Mouse (Mus musculus) liver, postnatal 0 days (tissue): Measurements from ENCODE around the gene Plpp7. TPM values are rescaled to one million over a fixed set of nuclear protein-coding genes. Genes with fewer than 3 reads are reported as not detected.

Experiments used
- ATAC-seq: fragments of 200-750 bp; cut with Nextera tagmentation; 2 replicates; pipeline ENCODE4 v1.8.0; 2017; ENCODE audit warnings: mild to moderate bottlenecking, moderate library complexity
- DNase-seq: peaks from one replicate; pipeline ENCODE4 v3.0.0-alpha.2; 2016
- H3K27ac ChIP-seq: fragments of 300-500 bp; sonication (generic); 2 replicates; pipeline ENCODE4 v1.5.1; 2014; ENCODE audit warnings: antibody characterized with exemption, moderate library complexity, mild to moderate bottlenecking, low read depth
- H3K27me3 ChIP-seq: fragments of 300-500 bp; sonication (generic); 2 replicates; pipeline ENCODE4 v1.6.1; 2014; ENCODE audit warnings: low read length, control low read depth, mixed read lengths; ENCODE audit not compliant: insufficient read depth
- H3K36me3 ChIP-seq: fragments of 300-500 bp; sonication (generic); replicated peaks from 2 replicates; pipeline ENCODE4 v1.6.1; 2014; ENCODE audit warnings: mild to moderate bottlenecking, control low read depth, low read length, moderate library complexity, mixed read lengths; ENCODE audit not compliant: insufficient read depth
- H3K4me1 ChIP-seq: fragments of 300-500 bp; sonication (generic); 2 replicates; pipeline ENCODE4 v1.6.1; 2014; ENCODE audit warnings: antibody characterized with exemption, mild to moderate bottlenecking, control low read depth; ENCODE audit not compliant: insufficient read depth
- H3K4me2 ChIP-seq: fragments of 300-500 bp; sonication (generic); 2 replicates; pipeline ENCODE4 v1.6.1; 2014; ENCODE audit warnings: low read depth, mild to moderate bottlenecking, low read length, moderate library complexity, mixed read lengths
- H3K4me3 ChIP-seq: fragments of 300-500 bp; sonication (generic); 2 replicates; pipeline ENCODE4 v1.5.1; 2014; ENCODE audit warnings: low read depth, low read length
- H3K9ac ChIP-seq: fragments of 300-500 bp; sonication (generic); replicated peaks from 2 replicates; pipeline ENCODE4 v1.6.1; 2014; ENCODE audit warnings: mild to moderate bottlenecking, moderate library complexity
- H3K9me3 ChIP-seq: fragments of 300-500 bp; sonication (generic); 2 replicates; pipeline ENCODE4 v1.6.1; 2016; ENCODE audit warnings: mild to moderate bottlenecking, control low read depth, low read length, mixed read lengths
- CTCF ChIP-seq: sonication (generic); IDR thresholded peaks from 2 replicates; pipeline ENCODE4 v1.5.1; 2016; ENCODE audit warnings: antibody characterized with exemption, low read depth
- EP300 ChIP-seq: IDR thresholded peaks from 2 replicates; pipeline ENCODE4 v1.6.1; 2016; ENCODE audit warnings: antibody characterized with exemption, low read depth, mild to moderate bottlenecking
- WGBS: fragments of 180-500 bp; shearing (Covaris S2); extraction: QIAGEN DNeasy Blood & Tissue Kit; methylation state at CpG from one replicate; pipeline ENCODE4 v1.1.7; 2014; ENCODE audit not compliant: insufficient replicate concordance; 5-methylcytosine and 5-hydroxymethylcytosine counted together
- polyA plus RNA-seq: library from polyadenylated mRNA; unstranded; fragments of >200 nt; fragmentation: Nextera tagmentation; extraction: Ambion mirVana; gene quantifications from 2 replicates; pipeline ENCODE4 v1.2.1, GENCODE M21; 2015

Gene Plpp7
- polyA plus RNA-seq, 1 experiment from 2014 or later, result 1.7 TPM

- no peak for ATAC-seq
- no peak for DNase-seq
- H3K27ac ChIP-seq, result no peak overlapping the region
- no peak overlapping the region for H3K9ac ChIP-seq
- no peaks in the 10 kb centered on the region for H3K27me3 ChIP-seq
- 66% methylated on average over 5 of the region's 5 CpGs for WGBS
- H3K4me3 ChIP-seq, result no peak overlapping the region
- H3K4me1 ChIP-seq, result peaks cover 2% of the 10 kb centered on the region; the same call in 1 of the 2 replicates
- H3K9me3 ChIP-seq, result no peaks in the 10 kb centered on the region
- H3K4me2 ChIP-seq, result no peak overlapping the region
- 0 out of 2 replicates have a peak, but pooled peaks cover 3% of the 10 kb centered on the region for H3K36me3 ChIP-seq
- TF ChIP-seq EP300 (no peak), CTCF (no peak)
These were observed 7.6 kb downstream of the Plpp7 start for GRCm38 (mm10) chr2:32102944-32103343.

GRCm38 (mm10) chr2:32103557-32103956, 8.2 kb downstream of the Plpp7 start:
- no peaks in the 10 kb centered on the region for H3K9me3 ChIP-seq
- no peaks in the 10 kb centered on the region for H3K27me3 ChIP-seq
- 74% methylated on average over 7 of the region's 7 CpGs for WGBS
- no peak overlapping the region for H3K27ac ChIP-seq
- H3K4me1 ChIP-seq, result peaks cover 2% of the 10 kb centered on the region; the same call in 1 of the 2 replicates
- no peak for DNase-seq
- ATAC-seq, result no peak
- TF ChIP-seq CTCF (no peak), EP300 (no peak)
- no peak overlapping the region for H3K9ac ChIP-seq
- H3K36me3 ChIP-seq, result 0 out of 2 replicates have a peak, but pooled peaks cover 3% of the 10 kb centered on the region
- no peak overlapping the region for H3K4me3 ChIP-seq
- H3K4me2 ChIP-seq, result no peak overlapping the region

GRCm38 (mm10) chr2:32104122-32104521, 8.8 kb downstream of the Plpp7 start:
- H3K27ac ChIP-seq, result no peak overlapping the region
- no peak overlapping the region for H3K9ac ChIP-seq
- no peaks in the 10 kb centered on the region for H3K27me3 ChIP-seq
- 75% methylated on average over 7 of the region's 7 CpGs for whole genome bisulfite sequencing
- no peaks in the 10 kb centered on the region for H3K9me3 ChIP-seq
- DNase-seq (no peak), ATAC-seq (no peak)
- peaks cover 2% of the 10 kb centered on the region; the same call in 1 of the 2 replicates for H3K4me1 ChIP-seq
- TF ChIP-seq CTCF (no peak), EP300 (no peak)
- no peak overlapping the region for H3K4me2 ChIP-seq
- 0 out of 2 replicates have a peak, but pooled peaks cover 3% of the 10 kb centered on the region for H3K36me3 ChIP-seq
- no peak overlapping the region for H3K4me3 ChIP-seq

GRCm38 (mm10) chr2:32105117-32105913, 10.0 kb downstream of the Plpp7 start:
- Histone ChIP-seq H3K4me1 (peaks cover 2% of the 10 kb centered on the region; the same call in 1 of the 2 replicates), H3K36me3 (no peaks in the 10 kb centered on the region), H3K9ac (no peak overlapping the region), H3K9me3 (no peaks in the 10 kb centered on the region), H3K27me3 (no peaks in the 10 kb centered on the region), H3K4me2 (no peak overlapping the region), H3K27ac (no peak overlapping the region), H3K4me3 (no peak overlapping the region)
- WGBS, result 80% methylated on average over 16 of the region's 16 CpGs
- no peak for TF ChIP-seq EP300
- no peak for TF ChIP-seq CTCF
- no peak for ATAC-seq
- DNase-seq, result no peak

GRCm38 (mm10) chr2:32105930-32106329, 10.6 kb downstream of the Plpp7 start:
- Histone ChIP-seq H3K27ac (no peak overlapping the region), H3K27me3 (no peaks in the 10 kb centered on the region), H3K36me3 (no peaks in the 10 kb centered on the region), H3K4me3 (no peak overlapping the region), H3K4me2 (no peak overlapping the region), H3K9me3 (no peaks in the 10 kb centered on the region), H3K9ac (no peak overlapping the region), H3K4me1 (peaks cover 2% of the 10 kb centered on the region; the same call in 1 of the 2 replicates)
- TF ChIP-seq EP300, result no peak
- TF ChIP-seq CTCF, result no peak
- no peak for DNase-seq
- no peak for ATAC-seq
- 75% methylated on average over 7 of the region's 7 CpGs for WGBS

GRCm38 (mm10) chr2:32111268-32111667, 15.9 kb downstream of the Plpp7 start:
- no peak overlapping the region for H3K4me3 ChIP-seq
- H3K9ac ChIP-seq, result no peak overlapping the region
- no peak for DNase-seq
- no peaks in the 10 kb centered on the region for H3K36me3 ChIP-seq
- WGBS, result 93% methylated on average over 1 of the region's 1 CpGs
- no peak for ATAC-seq
- H3K4me2 ChIP-seq, result no peak overlapping the region
- no peaks in the 10 kb centered on the region for H3K27me3 ChIP-seq
- no peaks in the 10 kb centered on the region for H3K9me3 ChIP-seq
- TF ChIP-seq EP300 (no peak), CTCF (no peak)
- H3K4me1 ChIP-seq, result peaks cover 18% of the 10 kb centered on the region
- no peak overlapping the region for H3K27ac ChIP-seq
